Mouse (Mus musculus) left cerebral cortex, postnatal 10 days (tissue): ENCODE data around the gene Gpr4. TPM values are rescaled to one million over a fixed set of nuclear protein-coding genes. Genes with fewer than 3 reads are reported as not detected.

Source experiments
- DNase-seq, 2 experiments: peaks; one replicate each; pipeline ENCODE4 v3.0.0; 2021 to 2022; ENCODE audit warnings: low spot score in 2 of 2, mixed read lengths in 1 of 2; ENCODE audit errors: extremely low spot score in 1 of 2
- intact Hi-C: fragments of 180-260 bp; cut with DNase I; formaldehyde crosslinking; loops from one replicate; pipeline ENCODE4 v1.15.1; 2025
- total RNA-seq, 2 experiments: library from RNA; stranded (reverse); gene quantifications; 2 replicates each; pipeline ENCODE4 v1.2.3; 2021

Gene Gpr4
- total RNA-seq, 2 experiments from 2014 or later = 4.8 to 5.0 TPM

GRCm38 (mm10) chr7:19180862-19181429, 31.4 kb upstream of the Gpr4 start:
- intact Hi-C loops = no loop called here
- peak in 1 of 2 experiments; percentile 69 for DNase-seq

- intact Hi-C loops = no loop called here
- DNase-seq = peak in 1 of 2 experiments; percentile 71
Measured at GRCm38 (mm10) chr7:19184250-19184649, 28.1 kb upstream of the Gpr4 start.

DNA sequence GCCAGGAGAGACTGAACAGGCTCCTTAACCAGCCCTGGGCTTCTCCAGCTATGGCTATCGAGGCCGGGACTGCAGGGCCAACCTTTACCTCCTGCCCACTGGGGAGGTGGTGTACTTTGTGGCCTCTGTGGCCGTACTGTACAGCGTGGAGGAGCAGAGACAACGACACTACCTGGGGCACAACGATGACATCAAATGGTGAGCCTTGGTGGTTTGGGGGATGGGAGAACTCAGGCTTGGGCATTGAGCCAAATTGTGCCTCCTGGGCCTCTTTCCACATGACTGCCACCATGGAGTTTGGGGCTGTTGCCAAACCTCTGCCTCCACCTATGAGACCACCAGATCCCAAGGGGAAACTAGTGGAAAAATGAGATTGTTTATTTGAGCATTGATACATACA, 27.6 kb upstream of the Gpr4 start:
- DNase-seq = no peak
- intact Hi-C loops = no loop called here

DNA sequence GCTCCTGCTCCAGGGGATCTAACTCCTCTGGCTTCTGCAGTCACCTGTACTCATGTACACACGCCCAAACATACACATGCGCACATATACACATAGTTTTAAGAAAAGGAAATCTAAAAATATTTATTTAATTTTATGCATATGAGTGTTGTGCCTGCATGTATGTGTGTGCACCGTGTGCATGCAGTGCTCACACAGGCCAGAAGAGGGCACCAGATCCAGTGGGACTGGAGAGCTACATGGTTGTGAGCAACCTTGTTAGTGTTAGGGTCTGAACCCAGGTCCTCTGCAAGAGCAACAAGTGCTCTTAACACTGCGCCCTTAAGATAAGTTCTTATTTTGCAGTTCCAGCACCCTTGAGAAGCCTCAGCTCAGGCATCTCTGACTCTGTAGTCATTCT, 17.7 kb upstream of the Gpr4 start:
- DNase-seq = no peak
- intact Hi-C loops = no loop called here

DNA sequence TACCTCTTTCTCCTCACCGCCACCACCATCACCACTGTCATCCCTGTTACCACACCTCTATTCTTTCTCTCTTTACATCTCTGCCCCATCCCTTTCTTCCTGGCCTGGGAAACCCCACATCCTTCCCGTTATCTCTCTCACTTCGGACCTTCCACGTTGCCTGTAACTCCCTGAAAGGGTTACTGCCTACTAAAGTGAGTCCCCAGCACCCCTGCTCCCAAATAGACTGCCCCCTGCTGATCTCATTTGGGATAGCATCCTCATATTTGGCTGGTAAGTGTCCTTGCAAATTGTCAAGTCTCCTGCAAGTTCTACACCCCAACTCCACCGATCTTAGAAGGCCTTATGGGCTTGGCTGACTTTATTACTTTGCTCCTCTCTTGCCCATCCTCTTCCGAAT, 15.7 kb upstream of the Gpr4 start:
- DNase-seq = no peak
- intact Hi-C loops = no loop called here

DNA sequence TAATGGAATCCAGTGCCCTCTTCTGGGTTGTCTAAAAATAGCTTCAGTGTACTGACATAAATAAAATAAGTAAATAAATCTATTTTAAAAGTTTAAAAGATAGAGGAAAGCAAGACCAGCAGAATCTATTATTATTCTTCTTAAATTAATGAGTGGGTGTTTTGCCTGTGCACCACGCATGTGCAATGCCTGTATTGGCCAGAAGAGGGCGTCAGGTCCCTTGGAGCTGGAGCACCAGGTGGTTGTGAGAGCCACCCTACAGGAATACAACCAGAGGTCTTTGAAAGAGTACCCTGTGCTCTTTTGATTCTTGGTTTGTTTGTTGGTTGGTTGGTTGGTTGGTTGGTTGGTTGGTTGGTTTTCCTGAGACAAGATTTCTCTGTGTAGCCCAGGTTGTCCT, 14.4 kb upstream of the Gpr4 start:
- intact Hi-C loops = no loop called here
- DNase-seq = no peak

- no peak for DNase-seq
- intact Hi-C loops = no loop called here
Measured at GRCm38 (mm10) chr7:19201660-19202059, 10.7 kb upstream of the Gpr4 start.

DNA sequence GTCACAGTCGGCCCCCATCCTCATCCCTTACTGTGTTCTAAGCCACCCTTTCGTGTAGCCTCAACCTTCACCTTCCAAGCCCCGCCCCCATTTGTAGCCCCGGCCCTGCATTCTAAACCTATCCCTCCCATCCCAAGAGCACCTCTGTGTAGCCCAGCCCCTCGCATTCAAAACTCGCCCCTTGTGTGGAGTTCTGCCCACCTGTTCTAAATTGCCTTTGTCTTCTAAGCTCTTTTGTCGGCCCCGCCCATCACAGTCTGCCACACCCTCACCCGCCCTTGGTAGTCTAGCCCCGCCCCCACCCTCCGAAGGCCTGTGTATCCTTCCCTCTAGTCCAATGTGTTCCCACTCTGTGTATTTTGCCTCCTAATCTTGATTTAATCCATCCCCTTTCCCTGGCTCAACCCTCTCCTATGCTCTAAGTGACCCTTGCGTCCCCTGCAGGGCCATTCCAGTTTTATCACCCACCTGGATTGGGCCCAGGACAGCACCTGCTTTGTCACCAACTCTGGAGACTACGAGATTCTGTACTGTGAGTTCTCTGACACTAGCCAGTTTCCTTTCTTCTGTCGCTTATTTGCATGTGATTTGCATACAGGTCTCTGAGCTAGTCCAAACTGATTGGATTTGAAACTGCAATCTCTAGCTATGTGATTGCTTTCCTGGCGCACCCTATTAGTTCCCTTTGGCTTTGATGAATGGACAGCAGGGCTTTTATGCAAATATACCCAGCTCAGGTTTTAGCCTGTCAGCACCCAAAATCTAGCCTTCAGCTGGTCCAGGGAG, 10.1 kb upstream of the Gpr4 start:
- DNase-seq = no peak
- intact Hi-C loops = no loop called here

- no peak for DNase-seq
- intact Hi-C loops = no loop called here
Measured at GRCm38 (mm10) chr7:19208201-19208910, 4.0 kb upstream of the Gpr4 start.

GRCm38 (mm10) chr7:19208944-19209472, 3.3 kb upstream of the Gpr4 start:
- intact Hi-C loops = no loop called here
- peak; percentile 44 to 54 for DNase-seq

GRCm38 (mm10) chr7:19209494-19209893, 2.8 kb upstream of the Gpr4 start:
- no peak for DNase-seq
- intact Hi-C loops = no loop called here

DNA sequence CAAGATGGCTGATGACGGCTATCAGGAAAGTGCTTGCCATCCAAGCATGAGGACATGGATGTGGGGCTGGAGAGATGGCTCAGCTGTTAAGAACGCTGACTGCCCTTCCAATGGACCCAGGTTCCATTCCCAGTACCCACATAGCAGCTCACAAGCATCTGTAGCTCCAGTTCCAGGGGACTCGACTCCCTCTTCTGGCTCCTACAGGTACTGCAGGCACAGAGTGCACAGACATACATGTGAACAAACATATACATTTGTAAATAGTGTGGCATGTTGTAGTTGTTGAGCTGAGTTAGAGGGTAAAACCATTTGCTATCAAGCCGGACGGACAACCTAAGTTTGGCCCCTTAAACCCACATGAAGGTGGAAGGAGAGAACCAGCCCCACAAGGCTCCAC, 2.3 kb upstream of the Gpr4 start:
- DNase-seq = no peak
- intact Hi-C loops = loop anchor here (10.0 kb wide), 1 partner anchor 145 kb away; no protein-coding TSS in a partner anchor

GRCm38 (mm10) chr7:19211041-19211675, 1.2 kb upstream of the Gpr4 start:
- DNase-seq = no peak
- intact Hi-C loops = loop anchor here (10.0 kb wide), 1 partner anchor 146 kb away; no protein-coding TSS in a partner anchor

- intact Hi-C loops = loop anchor here (10.0 kb wide), 1 partner anchor 149 kb away; no protein-coding TSS in a partner anchor
- DNase-seq = no peak
Measured at GRCm38 (mm10) chr7:19213385-19213784, 1.0 kb downstream of the Gpr4 start.

DNA sequence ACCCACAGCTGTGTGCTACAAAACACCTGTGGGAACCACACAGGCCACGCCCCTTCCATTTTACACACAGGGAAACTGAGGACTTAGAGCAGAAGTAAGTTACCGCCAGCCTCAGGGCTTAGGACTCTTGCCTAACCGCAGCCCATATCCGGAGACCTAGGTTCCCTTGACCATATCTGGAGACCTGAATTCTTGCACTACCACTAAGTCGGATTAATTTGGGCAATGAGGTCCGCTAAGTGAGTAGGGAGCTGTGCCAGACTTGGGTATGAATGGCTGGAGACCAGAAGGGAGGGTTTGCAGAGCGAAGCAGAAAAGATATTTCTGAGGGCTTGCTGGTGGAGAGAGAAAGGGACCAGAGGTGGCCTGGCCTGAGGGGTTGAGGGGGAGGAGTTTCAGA, 2.0 kb downstream of the Gpr4 start:
- no peak for DNase-seq
- intact Hi-C loops = loop anchor here (10.0 kb wide), 1 partner anchor 150 kb away; no protein-coding TSS in a partner anchor

DNA sequence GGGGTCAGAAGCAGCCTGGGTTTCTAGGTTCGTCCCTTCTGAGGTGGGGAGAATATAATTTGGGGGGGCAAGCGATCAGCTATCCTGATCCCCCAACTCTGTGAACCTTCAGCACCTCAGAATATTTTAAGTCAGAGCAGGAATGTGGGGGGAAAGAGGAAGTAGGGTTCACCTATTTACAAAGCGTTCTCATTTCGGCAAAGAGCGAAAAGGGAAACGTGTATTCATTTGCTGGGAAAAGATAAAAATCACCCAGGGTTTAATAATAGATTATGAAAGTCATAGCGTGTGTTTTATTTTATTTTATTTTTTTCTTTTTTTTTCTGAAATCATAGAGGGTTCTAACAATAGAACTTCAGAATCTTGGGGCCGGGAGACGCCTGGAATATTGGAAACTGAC, 2.6 kb downstream of the Gpr4 start:
- no peak for DNase-seq
- intact Hi-C loops = loop anchor here (10.0 kb wide), 1 partner anchor 150 kb away; no protein-coding TSS in a partner anchor

DNA sequence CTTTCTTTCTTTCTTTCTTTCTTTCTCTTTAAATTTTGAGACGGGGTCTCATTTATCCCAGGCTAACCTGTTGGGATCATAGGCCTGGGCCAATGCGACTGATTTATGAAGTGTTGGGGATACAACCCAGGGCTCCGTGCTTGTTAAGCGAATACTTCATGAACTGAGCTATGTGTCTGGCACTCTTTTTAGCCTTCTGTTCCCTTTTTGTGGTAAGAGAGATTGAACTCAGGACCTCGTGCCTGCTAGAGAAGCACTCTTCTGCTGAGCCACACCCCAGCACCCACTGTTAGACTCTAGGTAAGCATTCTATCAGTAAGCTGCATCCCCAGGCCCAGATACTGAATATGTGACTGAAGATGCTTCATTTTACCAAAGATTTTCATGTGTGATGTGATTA, 5.2 kb downstream of the Gpr4 start:
- intact Hi-C loops = loop anchor here (10.0 kb wide), 1 partner anchor 153 kb away; no protein-coding TSS in a partner anchor
- DNase-seq = no peak

DNA sequence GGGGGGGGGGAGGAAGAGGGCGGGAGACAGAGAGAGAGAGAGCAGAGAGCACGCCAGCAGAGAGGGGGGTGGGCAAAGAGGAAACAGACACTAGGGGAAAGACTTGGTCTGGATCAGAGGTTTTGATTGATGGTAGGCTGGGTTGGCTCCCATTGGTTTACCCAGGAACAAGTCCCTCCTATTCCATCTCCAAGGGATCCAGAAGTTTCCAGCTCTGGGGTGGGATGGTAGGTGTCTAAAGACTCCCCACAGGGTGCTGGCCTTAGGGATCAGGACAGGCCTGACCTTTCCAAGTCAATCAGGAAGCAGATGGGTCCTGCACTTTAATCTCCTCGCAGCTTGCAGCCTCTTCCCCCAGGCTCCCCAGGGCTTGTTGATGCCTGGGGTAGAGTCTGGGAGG, 5.6 kb downstream of the Gpr4 start:
- intact Hi-C loops = loop anchor here (10.0 kb wide), 1 partner anchor 153 kb away; no protein-coding TSS in a partner anchor
- peak in 1 of 2 experiments; percentile 74 for DNase-seq

- intact Hi-C loops = no loop called here
- DNase-seq = no peak
Measured at GRCm38 (mm10) chr7:19220061-19220460, 7.7 kb downstream of the Gpr4 start.
